Mouse (Mus musculus) activated CD4-positive, CD25-positive, alpha-beta regulatory T cell (primary cell): ENCODE data around the gene Odf3l1. TPM values are rescaled to one million over a fixed set of nuclear protein-coding genes. Genes with fewer than 3 reads are reported as not detected.

Experiments used
- polyA plus RNA-seq, 2 experiments: library from polyadenylated mRNA; unstranded; fragments of 100-300 nt; shearing (Covaris generic); gene quantifications; one replicate each; pipeline ENCODE4 v1.2.1; 2017

The Odf3l1 gene
- polyA plus RNA-seq = not detected

DNA sequence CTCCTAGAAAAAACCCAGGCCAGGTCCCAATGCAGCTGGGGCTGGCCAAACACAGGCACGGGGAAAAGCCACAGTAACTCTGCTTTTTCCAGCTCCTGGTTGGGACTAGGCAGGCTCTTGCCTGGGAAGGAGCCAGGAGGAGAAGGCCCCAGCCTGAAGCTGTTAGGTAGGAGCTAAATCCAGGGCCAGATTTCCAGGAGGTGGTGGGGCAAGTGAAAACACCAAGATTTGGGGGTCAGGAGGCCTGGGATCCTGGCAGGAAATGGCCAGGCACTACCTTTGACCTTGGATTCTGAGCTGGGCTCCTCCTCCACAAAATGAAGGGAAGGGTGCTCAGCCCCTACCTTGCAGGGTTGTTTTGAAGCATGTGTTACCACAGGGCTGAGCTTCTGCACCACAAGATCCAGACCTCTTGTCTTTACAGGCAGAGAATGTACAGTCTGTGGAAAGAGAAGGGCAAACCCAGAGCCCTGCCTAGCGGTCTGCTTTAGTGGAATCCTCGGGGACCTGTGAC is at the start of gene Odf3l1:
Odf3l1 (minus strand) TSS at position 464 of the 514 bp plus-strand sequence.

DNA sequence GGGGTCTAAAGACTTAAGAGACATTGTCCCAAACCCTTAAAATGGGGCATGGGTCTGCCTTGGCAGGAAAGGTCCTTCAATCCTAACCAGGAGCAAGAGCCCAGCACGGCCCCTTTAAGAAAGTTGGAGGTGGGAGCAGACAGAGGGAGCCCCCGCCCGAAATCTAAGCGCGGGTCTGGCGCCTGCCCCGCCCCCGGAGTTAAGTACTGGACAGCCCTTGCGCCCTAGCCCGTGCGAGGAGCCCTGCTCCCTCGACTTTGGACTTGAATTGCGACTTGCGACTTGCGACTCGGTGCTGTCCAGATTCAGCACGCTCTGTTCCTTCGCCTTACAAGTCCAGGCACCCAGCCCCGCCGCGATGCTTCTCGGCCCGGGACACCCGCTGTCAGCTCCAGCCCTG is 353 bp upstream of the Odf3l1 start, which contains the start of gene Cspg4:
Cspg4 (plus strand) TSS at position 202 of the 400 bp plus-strand sequence.

Other genes with a start within 250 kb of the Odf3l1 start
- not detected for gene Lingo1, start 68.2 kb downstream of the Odf3l1 start, polyA plus RNA-seq
- under 1 TPM; 0.06 to 0.13 TPM for gene Cspg4, start 354 bp upstream of the Odf3l1 start, polyA plus RNA-seq
- 1 to 10 TPM; 6.7 to 8.4 TPM for gene Snx33, start 63.7 kb upstream of the Odf3l1 start, polyA plus RNA-seq
- 100 to 1,000 TPM in 1 of 2 experiments, 10 to 100 TPM in 1; 92.8 to 112 TPM for gene Imp3, start 72.8 kb upstream of the Odf3l1 start, polyA plus RNA-seq
- gene Snupn, start 86.2 kb upstream of the Odf3l1 start, polyA plus RNA-seq = 10 to 100 TPM; 17.0 to 17.7 TPM
- gene Ptpn9, start 130.2 kb upstream of the Odf3l1 start, polyA plus RNA-seq = 10 to 100 TPM; 12.8 to 20.3 TPM
- gene Sin3a, start 207.4 kb upstream of the Odf3l1 start, polyA plus RNA-seq = 10 to 100 TPM; 26.4 to 30.3 TPM